Mouse (Mus musculus) CD4-positive, CD25-positive, alpha-beta regulatory T cell, adult 2 months (primary cell): Measurements from ENCODE around the gene Gm37240.

Experiments
- DNase-seq: peaks from one replicate; pipeline ENCODE4 v3.0.0-alpha.2; 2012; ENCODE audit warnings: low read depth, low spot score

Gm37240 gene

GRCm38 (mm10) chr3:84955011-84955775 is 932.1 kb downstream of the Gm37240 start:
- DNase-seq, result no peak

GRCm38 (mm10) chr3:84952585-84953187 is 934.6 kb downstream of the Gm37240 start:
- DNase-seq, result no peak

- DNase-seq, result no peak
Observed at GRCm38 (mm10) chr3:84952135-84952534, 935.2 kb downstream of the Gm37240 start.

- DNase-seq, result no peak
Observed at GRCm38 (mm10) chr3:84951698-84952097, 935.6 kb downstream of the Gm37240 start.

- DNase-seq, result no peak
Observed at GRCm38 (mm10) chr3:84949387-84949786, 937.9 kb downstream of the Gm37240 start.

- no peak for DNase-seq
Observed at GRCm38 (mm10) chr3:84946381-84946780, 940.9 kb downstream of the Gm37240 start.

GRCm38 (mm10) chr3:84944933-84945332 is 942.4 kb downstream of the Gm37240 start:
- no peak for DNase-seq

GRCm38 (mm10) chr3:84937360-84938355 is 949.7 kb downstream of the Gm37240 start:
- no peak for DNase-seq

- DNase-seq, result no peak
Observed at GRCm38 (mm10) chr3:84936956-84937355, 950.4 kb downstream of the Gm37240 start.

GRCm38 (mm10) chr3:84936252-84936651 is 951.1 kb downstream of the Gm37240 start:
- DNase-seq, result peak; percentile 29

GRCm38 (mm10) chr3:84935729-84936128 is 951.6 kb downstream of the Gm37240 start:
- DNase-seq, result no peak

- DNase-seq, result no peak
Observed at GRCm38 (mm10) chr3:84930683-84931082, 956.6 kb downstream of the Gm37240 start.

GRCm38 (mm10) chr3:84929171-84929570 is 958.1 kb downstream of the Gm37240 start:
- no peak for DNase-seq

- DNase-seq, result peak; percentile 17
Observed at GRCm38 (mm10) chr3:84927901-84928300, 959.4 kb downstream of the Gm37240 start.

GRCm38 (mm10) chr3:84927168-84927794 is 960.0 kb downstream of the Gm37240 start:
- DNase-seq, result no peak

GRCm38 (mm10) chr3:84926140-84926539 is 961.2 kb downstream of the Gm37240 start:
- no peak for DNase-seq

GRCm38 (mm10) chr3:84925229-84925628 is 962.1 kb downstream of the Gm37240 start:
- no peak for DNase-seq

- no peak for DNase-seq
Observed at GRCm38 (mm10) chr3:84923670-84924069, 963.6 kb downstream of the Gm37240 start.

- DNase-seq, result no peak
Observed at GRCm38 (mm10) chr3:84923256-84923655, 964.1 kb downstream of the Gm37240 start.

GRCm38 (mm10) chr3:84921704-84922420 is 965.5 kb downstream of the Gm37240 start:
- DNase-seq, result peak; percentile 24
